Mouse (Mus musculus): ENCODE data around the gene Fam161a. TPM values are rescaled to one million over a fixed set of nuclear protein-coding genes. Genes with fewer than 3 reads are reported as not detected.

Gene Fam161a
- polyA plus RNA-seq (2014; fragmentation: Illumina TruSeq; extraction: RNeasy Lipid Tissue Mini Kit (QIAGEN cat#74804); ENCODE audit: low read depth, low replicate concordance): 10.5 TPM

DNA sequence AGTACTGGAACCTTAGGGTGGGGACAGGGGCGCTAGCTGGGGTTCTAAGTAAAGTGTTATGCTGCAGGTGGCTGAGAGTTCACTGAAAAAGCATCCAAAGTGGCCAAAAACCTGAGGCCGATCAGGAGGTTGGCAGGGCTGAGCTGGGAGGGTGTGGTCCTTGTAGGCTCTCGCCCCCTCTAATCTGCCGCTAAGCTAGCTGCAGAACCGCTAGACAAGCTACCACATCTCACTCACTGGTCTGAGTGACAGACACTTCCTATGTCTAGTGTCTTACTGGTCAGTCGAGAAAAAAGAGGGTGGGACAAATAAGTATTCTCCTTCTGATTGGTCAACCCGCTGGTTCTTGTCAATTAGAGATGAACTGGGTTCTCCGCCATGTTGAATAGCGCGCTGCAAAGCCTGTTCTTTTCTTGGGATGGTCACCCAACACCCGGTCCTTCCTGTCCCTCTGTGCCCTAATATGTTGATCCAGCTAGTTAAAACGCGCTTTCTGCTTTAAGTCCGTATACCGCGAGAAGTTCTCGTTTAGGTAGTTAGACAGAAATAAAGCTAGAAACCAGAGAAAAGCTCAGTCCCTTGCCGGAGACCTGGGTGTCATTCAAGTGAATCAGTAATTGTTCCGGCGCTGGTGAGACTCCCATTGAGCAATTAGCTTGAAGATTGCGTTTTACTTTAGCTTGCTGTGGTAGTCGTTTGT is at the start of gene Fam161a:
Gene Fam161a (plus strand): TSS at position 51 of the 700 bp plus-strand sequence.

DNA sequence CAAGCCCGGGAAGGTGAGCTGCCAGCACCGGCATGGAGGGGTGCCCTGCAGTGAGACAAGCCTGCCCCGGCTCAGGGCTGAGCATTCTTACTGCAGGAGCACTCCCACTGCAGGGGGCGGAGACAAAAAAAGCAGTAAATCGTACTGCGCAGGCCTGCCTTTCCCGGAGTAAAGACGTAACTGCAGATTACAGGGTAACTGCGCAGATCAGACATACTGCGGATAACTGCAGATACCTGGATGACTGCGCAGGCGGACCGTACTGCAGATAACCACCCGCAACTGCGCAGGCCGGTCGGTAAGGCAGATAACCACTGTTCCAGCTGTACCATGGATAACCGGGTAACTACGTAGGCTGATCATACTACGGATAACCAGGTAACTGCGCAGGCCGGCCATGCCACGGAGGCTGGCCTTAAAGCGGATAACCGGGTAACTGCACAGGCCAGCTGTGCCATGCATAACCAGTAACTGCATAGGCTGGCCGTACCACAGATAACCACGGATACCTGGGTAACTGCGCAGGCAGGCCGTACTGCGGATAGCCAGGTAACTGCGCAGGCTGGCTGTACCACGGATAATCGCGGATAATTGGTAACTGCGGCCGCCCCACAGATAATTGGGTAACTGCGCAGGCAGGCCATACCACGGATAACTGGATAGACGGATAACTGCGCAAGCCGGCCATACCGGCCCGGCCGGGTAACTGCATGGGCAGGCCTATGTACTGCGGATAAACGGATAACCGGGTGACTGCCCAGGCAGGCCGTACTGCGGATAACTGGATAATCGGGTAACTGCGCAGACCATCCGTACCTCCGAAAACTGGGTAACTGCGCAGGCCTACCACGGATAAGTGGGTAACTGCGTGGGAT is 35.3 kb upstream of the Fam161a start, which contains the start of gene Zrsr1:
Gene Zrsr1 (plus strand): TSS at position 171 of the 875 bp plus-strand sequence.

DNA sequence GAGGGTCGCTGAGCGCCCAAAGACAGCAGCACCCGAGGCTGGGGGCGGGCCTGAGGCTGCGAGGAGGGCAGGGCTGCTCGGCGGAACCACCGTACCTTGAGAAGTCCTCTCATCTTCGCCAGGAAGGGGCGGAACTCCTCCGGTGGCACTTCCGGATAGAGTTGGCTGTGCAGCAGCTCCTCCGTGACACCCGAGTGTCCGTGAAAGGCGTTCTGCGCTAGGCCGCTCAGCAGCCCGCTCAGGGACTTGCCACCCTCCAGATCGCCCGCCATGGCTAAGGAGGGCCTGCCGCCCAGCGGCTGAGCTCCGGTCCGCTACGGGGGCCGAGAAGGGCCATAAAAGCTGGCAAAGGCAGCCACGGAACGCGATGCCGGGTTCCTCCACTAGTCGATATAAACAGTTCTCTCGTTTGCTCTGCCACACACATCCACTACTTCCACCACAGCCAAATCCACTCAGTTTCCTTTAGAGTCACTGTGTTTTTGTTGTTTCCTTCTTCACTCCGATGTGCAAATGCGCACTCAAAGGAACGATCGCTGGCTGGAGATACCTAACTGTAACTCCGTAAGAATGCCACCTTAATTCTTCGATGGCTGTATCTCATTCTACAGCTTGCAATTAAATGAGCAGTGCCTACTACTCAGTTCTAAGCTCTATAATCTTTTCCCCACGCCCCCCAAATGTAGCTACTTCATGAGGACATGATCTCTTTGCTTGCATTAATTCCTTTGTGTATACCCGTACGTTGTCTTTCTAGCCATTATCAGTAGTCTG is 25.2 kb upstream of the Fam161a start, which contains the start of the genes Gm28048 and Commd1:
Gene Gm28048 (minus strand): TSS at position 107 of the 774 bp plus-strand sequence.
Gene Commd1 (minus strand): TSS at position 399 of the 774 bp plus-strand sequence.

DNA sequence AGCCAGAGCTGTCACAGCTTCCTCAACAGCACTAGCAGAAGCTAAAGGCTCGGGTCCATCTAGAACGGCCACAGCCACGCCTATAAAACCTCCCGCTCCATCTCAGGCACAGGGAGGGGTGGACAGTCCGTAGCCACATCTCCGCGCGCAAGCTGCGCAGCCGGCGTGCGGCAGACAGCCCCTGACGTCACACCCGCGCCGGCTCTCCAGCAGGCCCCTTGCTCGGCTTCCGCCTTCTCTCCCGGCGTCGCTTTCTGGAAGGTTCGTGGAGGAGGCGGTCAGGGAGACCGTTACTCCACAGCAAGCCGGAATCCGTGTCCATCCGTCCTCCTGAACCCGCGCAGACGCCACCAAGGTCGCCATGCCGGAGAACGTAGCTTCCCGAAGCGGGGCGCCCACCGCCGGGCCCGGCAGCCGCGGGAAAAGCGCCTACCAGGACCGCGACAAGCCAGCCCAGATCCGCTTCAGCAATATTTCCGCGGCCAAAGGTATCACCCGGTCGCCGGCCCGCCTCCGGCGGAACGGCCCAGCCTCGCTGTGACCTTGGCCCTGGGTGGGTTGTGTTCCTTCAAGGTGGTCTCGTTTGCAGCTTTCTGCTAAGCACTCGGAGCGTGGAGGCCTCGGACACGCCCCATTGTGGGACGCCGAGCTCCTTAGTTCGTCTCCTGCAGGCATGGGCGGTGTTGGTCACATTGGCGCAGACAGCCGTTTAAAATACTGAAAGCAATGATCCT is 16.8 kb upstream of the Fam161a start, which contains the start of gene Cct4:
Gene Cct4 (plus strand): TSS at position 127 of the 734 bp plus-strand sequence.

Other genes starting within 250 kb of the Fam161a start
- 6.5 TPM for gene B3gnt2, start 146.6 kb upstream of the Fam161a start, polyA plus RNA-seq (2014; fragmentation: Illumina TruSeq; extraction: RNeasy Lipid Tissue Mini Kit (QIAGEN cat#74804); ENCODE audit: low read depth, low replicate concordance)
- gene Zrsr1, start 35.5 kb upstream of the Fam161a start, polyA plus RNA-seq (2014; fragmentation: Illumina TruSeq; extraction: RNeasy Lipid Tissue Mini Kit (QIAGEN cat#74804); ENCODE audit: low read depth, low replicate concordance): 29.9 TPM
- 5.2 TPM for gene Gm28048, start 25.4 kb upstream of the Fam161a start, polyA plus RNA-seq (2014; fragmentation: Illumina TruSeq; extraction: RNeasy Lipid Tissue Mini Kit (QIAGEN cat#74804); ENCODE audit: low read depth, low replicate concordance)
- 73.9 TPM for gene Commd1, start 25.1 kb upstream of the Fam161a start, polyA plus RNA-seq (2014; fragmentation: Illumina TruSeq; extraction: RNeasy Lipid Tissue Mini Kit (QIAGEN cat#74804); ENCODE audit: low read depth, low replicate concordance)
- 112 TPM for gene Cct4, start 17.0 kb upstream of the Fam161a start, polyA plus RNA-seq (2014; fragmentation: Illumina TruSeq; extraction: RNeasy Lipid Tissue Mini Kit (QIAGEN cat#74804); ENCODE audit: low read depth, low replicate concordance)
- 45.8 TPM for gene Xpo1, start 248.5 kb downstream of the Fam161a start, polyA plus RNA-seq (2014; fragmentation: Illumina TruSeq; extraction: RNeasy Lipid Tissue Mini Kit (QIAGEN cat#74804); ENCODE audit: low read depth, low replicate concordance)